Comparison of ENCODE assay signal across 8 mouse cellular contexts in genomic region chr1:69241502-69242214, GRCm38 (mm10).
DNase-seq lines count a peak whose midpoint lies in the region; ATAC-seq and TF ChIP-seq lines count a peak whose summit lies in the region.

No protein-coding gene starts in this region.

- ATAC-seq in forebrain, embryonic 11.5 days (replicated peaks; ENCODE audit: low FRiP score) = peak; percentile 88
- ATAC-seq in liver, postnatal 0 days = no peak
- peak; percentile 85 for ATAC-seq in neural tube, embryonic 15.5 days (ENCODE audit: low FRiP score)

- H3K4me2 ChIP-seq in forebrain, embryonic 11.5 days (ENCODE audit: low read depth, low read length, severe bottlenecking) = peak overlapping the region; percentile 54
- H3K4me2 ChIP-seq in liver, postnatal 0 days (ENCODE audit: low read depth, low read length) = peak overlapping the region; percentile 56
- peak overlapping the region; percentile 62 for H3K4me2 ChIP-seq in neural tube, embryonic 15.5 days

- 7% methylated on average over 11 of the region's 11 CpGs for WGBS in forebrain, embryonic 11.5 days
- 23% methylated on average over 11 of the region's 11 CpGs for WGBS in liver, postnatal 0 days (ENCODE audit: insufficient replicate concordance)
- WGBS in neural tube, embryonic 15.5 days = 13% methylated on average over 11 of the region's 11 CpGs

- H3K4me3 ChIP-seq in E14TG2a.4 (replicated peaks; ENCODE audit: low read length) = no peak overlapping the region
- H3K4me3 ChIP-seq in forebrain, embryonic 11.5 days (ENCODE audit: low read depth, low read length) = peak overlapping the region; percentile 28
- H3K4me3 ChIP-seq in liver, postnatal 0 days (ENCODE audit: low read depth, low read length) = no peak overlapping the region
- peak overlapping the region; percentile 37 for H3K4me3 ChIP-seq in neural tube, embryonic 15.5 days (replicated peaks)

- TF ChIP-seq CTCF in E14TG2a.4 (conservative IDR thresholded peaks at IDR 0.05; ENCODE audit: low read length) = peak; percentile 76
- peak; percentile 86 for TF ChIP-seq CTCF in liver, postnatal 0 days (IDR thresholded peaks at IDR 0.05; ENCODE audit: low read depth)

- H3K27me3 ChIP-seq in E14TG2a.4 (ENCODE audit: insufficient read depth, low read length) = no peaks in the 10 kb centered on the region
- no peaks in the 10 kb centered on the region for H3K27me3 ChIP-seq in forebrain, embryonic 11.5 days (ENCODE audit: control insufficient read depth, insufficient read depth, low read length)
- no peaks in the 10 kb centered on the region for H3K27me3 ChIP-seq in liver, postnatal 0 days (ENCODE audit: insufficient read depth, low read length)
- no peaks in the 10 kb centered on the region for H3K27me3 ChIP-seq in neural tube, embryonic 15.5 days (replicated peaks)

- H3K9me3 ChIP-seq in E14TG2a.4 (ENCODE audit: low read length) = peaks cover 6% of the 10 kb centered on the region
- no peaks in the 10 kb centered on the region for H3K9me3 ChIP-seq in forebrain, embryonic 11.5 days (ENCODE audit: control insufficient read depth, low read length)
- H3K9me3 ChIP-seq in liver, postnatal 0 days (ENCODE audit: low read length) = no peaks in the 10 kb centered on the region
- H3K9me3 ChIP-seq in neural tube, embryonic 15.5 days (replicated peaks) = no peaks in the 10 kb centered on the region

- H3K9ac ChIP-seq in forebrain, embryonic 11.5 days (ENCODE audit: low read length) = peak overlapping the region; percentile 43
- H3K9ac ChIP-seq in liver, postnatal 0 days (replicated peaks) = no peak overlapping the region
- peak overlapping the region; percentile 44 for H3K9ac ChIP-seq in neural tube, embryonic 15.5 days (replicated peaks)

- no peak overlapping the region for H3K27ac ChIP-seq in forebrain, embryonic 11.5 days (ENCODE audit: low read depth, low read length)
- H3K27ac ChIP-seq in liver, postnatal 0 days (ENCODE audit: low read depth) = no peak overlapping the region
- H3K27ac ChIP-seq in neural tube, embryonic 15.5 days (replicated peaks) = peak overlapping the region; percentile 52; the same call in 1 of the 2 replicates

- no peaks in the 10 kb centered on the region for H3K4me1 ChIP-seq in E14TG2a.4 (replicated peaks; ENCODE audit: low read depth, low read length)
- H3K4me1 ChIP-seq in forebrain, embryonic 11.5 days (replicated peaks; ENCODE audit: control insufficient read depth, insufficient read depth, low read length) = no peaks in the 10 kb centered on the region; the same call in 1 of the 2 replicates
- no peaks in the 10 kb centered on the region for H3K4me1 ChIP-seq in liver, postnatal 0 days (ENCODE audit: insufficient read depth)
- H3K4me1 ChIP-seq in neural tube, embryonic 15.5 days = peaks cover 3% of the 10 kb centered on the region

- peak; percentile 63 for DNase-seq in brain, adult 2 months (ENCODE audit: low read depth, low spot score)
- peak; percentile 84 for DNase-seq in forebrain, embryonic 11.5 days (ENCODE audit: low spot score)
- DNase-seq in heart, postnatal 4 days = peak; percentile 65
- peak; percentile 22 to 79 for DNase-seq in layer of hippocampus, adult 18-20 months (ENCODE audit: low spot score in 2 of 2)
- DNase-seq in liver, postnatal 0 days = peak; percentile 51
- peak; percentile 41 for DNase-seq in urinary bladder, adult 2 months (ENCODE audit: low spot score)

- TF ChIP-seq EP300 in liver, postnatal 0 days (IDR thresholded peaks at IDR 0.05; ENCODE audit: low read depth) = no peak

- no peaks in the 10 kb centered on the region for H3K36me3 ChIP-seq in E14TG2a.4 (ENCODE audit: insufficient read depth, low read length)
- no peaks in the 10 kb centered on the region for H3K36me3 ChIP-seq in forebrain, embryonic 11.5 days (ENCODE audit: control insufficient read depth, insufficient read depth, low read length)
- H3K36me3 ChIP-seq in liver, postnatal 0 days (replicated peaks; ENCODE audit: insufficient read depth, low read length) = no peaks in the 10 kb centered on the region
- H3K36me3 ChIP-seq in neural tube, embryonic 15.5 days = no peaks in the 10 kb centered on the region

Comparison
In these comparisons a context has a peak if more than half of its experiments do, and no peak if none do; other contexts are left out.
1. H3K4me3 ChIP-seq: peak in forebrain, embryonic 11.5 days (single experiment) and neural tube, embryonic 15.5 days (single experiment); none in E14TG2a.4 (single experiment) and liver, postnatal 0 days (single experiment).
2. Peak in every context shown above with its lines, with median percentiles within 50 percentile points of each other: DNase-seq and H3K4me2 ChIP-seq.